Mouse (Mus musculus) forebrain, embryonic 13.5 days (tissue): ENCODE data around the gene Hnrnpl. TPM values are rescaled to one million over a fixed set of nuclear protein-coding genes. Genes with fewer than 3 reads are reported as not detected.

Experiments used
- ATAC-seq: fragments of 200-750 bp; cut with Nextera tagmentation; 2 replicates; pipeline ENCODE4 v1.8.0; 2017
- H3K27ac ChIP-seq: fragments of 300-500 bp; sonication (generic); 2 replicates; pipeline ENCODE4 v1.5.1; 2015; ENCODE audit warnings: inconsistent platforms, mild to moderate bottlenecking, moderate library complexity
- H3K27me3 ChIP-seq: fragments of 300-500 bp; sonication (generic); 2 replicates; pipeline ENCODE4 v1.6.1; 2015; ENCODE audit warnings: mild to moderate bottlenecking, inconsistent platforms
- H3K36me3 ChIP-seq: fragments of 300-500 bp; sonication (generic); 2 replicates; pipeline ENCODE4 v1.6.1; 2015; ENCODE audit warnings: mild to moderate bottlenecking, inconsistent platforms; ENCODE audit not compliant: poor library complexity, severe bottlenecking
- H3K4me1 ChIP-seq: fragments of 300-500 bp; sonication (generic); 2 replicates; pipeline ENCODE4 v1.6.1; 2015; ENCODE audit warnings: inconsistent platforms
- H3K4me2 ChIP-seq: fragments of 300-500 bp; sonication (generic); 2 replicates; pipeline ENCODE4 v1.6.1; 2015; ENCODE audit warnings: inconsistent platforms, mild to moderate bottlenecking, moderate library complexity
- H3K4me3 ChIP-seq: fragments of 300-500 bp; sonication (generic); 2 replicates; pipeline ENCODE4 v1.5.1; 2015; ENCODE audit warnings: mild to moderate bottlenecking, inconsistent platforms
- H3K9ac ChIP-seq: fragments of 300-500 bp; sonication (generic); 2 replicates; pipeline ENCODE4 v1.6.1; 2015; ENCODE audit warnings: mild to moderate bottlenecking, inconsistent platforms
- H3K9me3 ChIP-seq: fragments of 300-500 bp; sonication (generic); replicated peaks from 2 replicates; pipeline ENCODE4 v1.6.1; 2016; ENCODE audit warnings: inconsistent platforms
- WGBS: fragments of 180-500 bp; shearing (Covaris S2); methylation state at CpG from one replicate; pipeline ENCODE4 v1.1.7; 2015; 5-methylcytosine and 5-hydroxymethylcytosine counted together
- polyA plus RNA-seq: library from polyadenylated mRNA; unstranded; fragments of >200 nt; fragmentation: Nextera tagmentation; extraction: Ambion mirVana; gene quantifications from 2 replicates; pipeline ENCODE4 v1.2.1, GENCODE M21; 2015

Gene Hnrnpl
- polyA plus RNA-seq, 1 experiment from 2014 or later, result 282 TPM

DNA sequence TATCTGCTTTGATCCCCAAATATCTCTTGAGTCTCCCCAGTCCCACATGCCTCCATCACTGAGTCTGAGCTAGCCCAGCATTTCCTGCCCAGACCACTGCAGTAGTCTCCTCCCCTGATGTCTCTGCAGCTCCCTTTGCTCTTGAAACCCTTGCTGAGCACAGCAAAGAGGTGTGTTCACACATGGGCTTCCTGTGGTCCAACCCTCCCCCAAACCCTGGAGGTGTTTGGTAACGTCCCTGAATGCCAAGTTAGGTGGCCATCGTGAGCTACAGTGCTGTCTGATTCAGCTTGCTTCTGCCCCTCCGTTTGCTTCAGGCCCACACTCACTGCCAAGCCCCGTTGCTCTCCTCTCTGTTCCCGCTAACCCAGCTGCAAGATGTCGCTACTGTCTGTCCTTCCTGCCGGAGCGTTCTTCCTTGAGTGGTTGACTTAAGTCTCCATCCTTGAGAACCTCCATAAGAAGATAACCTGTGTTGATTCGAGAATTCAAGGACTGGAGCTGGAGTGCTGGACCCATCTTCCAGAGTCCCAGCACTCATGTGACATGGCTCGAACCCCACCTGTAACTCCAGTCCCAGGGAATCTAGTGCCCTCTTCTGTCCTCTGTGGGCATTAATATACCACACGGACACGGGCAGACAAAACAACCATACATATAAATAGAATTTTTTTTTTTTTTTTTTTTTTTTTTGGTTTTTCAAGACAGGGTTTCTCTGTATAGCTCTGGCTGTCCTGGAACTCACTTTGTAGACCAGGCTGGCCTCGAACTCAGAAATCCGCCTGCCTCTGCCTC is 15.8 kb upstream of the Hnrnpl start:
- no peaks in the 10 kb centered on the region; the same call in 1 of the 2 replicates for H3K27me3 ChIP-seq
- H3K27ac ChIP-seq, result no peak overlapping the region
- no peak overlapping the region for H3K4me2 ChIP-seq
- ATAC-seq, result no peak
- WGBS, result 86% methylated on average over 14 of the region's 14 CpGs
- H3K9ac ChIP-seq, result no peak overlapping the region
- 0 out of 2 replicates have a peak, but pooled peaks cover 6% of the 10 kb centered on the region for H3K4me1 ChIP-seq
- peaks cover 12% of the 10 kb centered on the region; the same call in 1 of the 2 replicates for H3K36me3 ChIP-seq
- H3K4me3 ChIP-seq, result no peak overlapping the region
- no peaks in the 10 kb centered on the region for H3K9me3 ChIP-seq

DNA sequence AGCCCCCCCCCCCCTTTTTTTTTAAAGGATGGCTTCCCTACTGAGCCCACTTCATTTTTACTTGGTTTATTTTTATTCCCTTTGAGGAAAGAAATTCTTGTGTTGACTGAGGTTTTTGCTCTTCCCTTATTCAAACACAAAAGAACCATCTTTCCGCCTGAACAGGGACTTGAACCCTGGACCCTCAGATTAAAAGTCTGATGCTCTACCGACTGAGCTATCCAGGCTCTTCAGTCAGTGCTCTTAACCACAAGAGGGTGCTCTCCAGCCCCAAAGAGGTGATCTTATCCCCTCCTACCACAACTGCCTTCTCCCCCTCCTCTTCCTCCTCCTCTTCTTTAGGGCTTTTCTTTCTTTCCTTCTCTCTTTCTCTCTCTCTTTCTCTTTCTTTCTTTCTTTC is 14.5 kb upstream of the Hnrnpl start:
- Histone ChIP-seq H3K36me3 (peaks cover under 1% of the 10 kb centered on the region; the same call in 1 of the 2 replicates), H3K9ac (no peak overlapping the region), H3K4me1 (0 out of 2 replicates have a peak, but pooled peaks cover 6% of the 10 kb centered on the region), H3K9me3 (no peaks in the 10 kb centered on the region), H3K27me3 (no peaks in the 10 kb centered on the region; the same call in 1 of the 2 replicates), H3K4me3 (no peak overlapping the region), H3K27ac (no peak overlapping the region), H3K4me2 (no peak overlapping the region)
- 44% methylated on average over 2 of the region's 2 CpGs for WGBS
- no peak for ATAC-seq

DNA sequence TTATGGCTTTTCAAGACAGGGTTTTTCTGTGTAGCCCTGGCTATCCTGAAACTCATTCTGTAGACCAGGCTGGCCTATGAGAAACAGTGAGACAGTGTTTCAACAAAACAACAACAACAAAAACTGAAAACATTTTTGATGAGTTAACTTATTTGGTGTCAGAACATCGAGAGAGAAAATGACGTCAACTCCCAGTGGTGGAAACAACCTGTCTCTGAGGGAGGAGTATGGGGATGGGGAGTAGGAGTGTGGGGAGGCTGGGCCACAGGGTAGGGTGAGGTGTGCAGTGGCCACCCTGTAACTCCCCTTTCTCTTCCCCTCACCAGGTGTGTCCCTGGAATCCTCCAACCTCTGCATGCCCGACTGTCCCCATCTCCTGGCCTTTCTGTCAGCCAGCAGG is 13.8 kb upstream of the Hnrnpl start:
- Histone ChIP-seq H3K9me3 (no peaks in the 10 kb centered on the region), H3K27me3 (no peaks in the 10 kb centered on the region; the same call in 1 of the 2 replicates), H3K4me3 (no peak overlapping the region), H3K4me2 (no peak overlapping the region), H3K27ac (no peak overlapping the region), H3K36me3 (no peaks in the 10 kb centered on the region), H3K9ac (no peak overlapping the region), H3K4me1 (0 out of 2 replicates have a peak, but pooled peaks cover 6% of the 10 kb centered on the region)
- no peak for ATAC-seq
- 94% methylated on average over 3 of the region's 3 CpGs for WGBS

DNA sequence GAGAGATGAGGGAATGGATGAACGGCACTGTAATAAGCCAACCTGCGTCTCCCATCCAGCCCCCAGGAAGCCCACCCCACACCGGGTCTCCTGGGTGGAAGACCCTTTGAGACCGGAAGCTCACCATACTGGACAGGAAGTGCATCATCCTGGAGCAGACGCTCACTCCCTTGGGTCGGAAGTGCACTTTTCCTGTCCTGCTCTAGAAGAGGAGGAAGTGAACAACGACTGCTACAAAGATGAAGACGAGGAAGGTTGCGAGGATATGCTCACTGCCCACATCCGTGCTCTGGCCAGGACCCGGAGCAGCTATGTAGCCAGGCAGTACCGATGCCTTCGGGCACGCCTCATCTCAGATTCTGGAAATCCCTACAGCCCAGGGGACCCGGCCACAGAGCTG is 12.5 kb upstream of the Hnrnpl start:
- H3K4me2 ChIP-seq, result no peak overlapping the region
- no peak overlapping the region for H3K27ac ChIP-seq
- H3K36me3 ChIP-seq, result no peaks in the 10 kb centered on the region
- no peak overlapping the region for H3K9ac ChIP-seq
- no peak for ATAC-seq
- 83% methylated on average over 15 of the region's 15 CpGs for WGBS
- H3K9me3 ChIP-seq, result no peaks in the 10 kb centered on the region
- no peaks in the 10 kb centered on the region; the same call in 1 of the 2 replicates for H3K27me3 ChIP-seq
- no peak overlapping the region for H3K4me3 ChIP-seq
- H3K4me1 ChIP-seq, result 0 out of 2 replicates have a peak, but pooled peaks cover 6% of the 10 kb centered on the region

- H3K4me2 ChIP-seq, result peak overlapping the region; percentile 51
- no peaks in the 10 kb centered on the region; the same call in 1 of the 2 replicates for H3K27me3 ChIP-seq
- no peaks in the 10 kb centered on the region for H3K36me3 ChIP-seq
- H3K4me1 ChIP-seq, result peaks cover 7% of the 10 kb centered on the region
- peak overlapping the region; percentile 58 for H3K9ac ChIP-seq
- peak overlapping the region; percentile 9 for H3K4me3 ChIP-seq
- ATAC-seq, result peak; percentile 72
- H3K9me3 ChIP-seq, result no peaks in the 10 kb centered on the region
- WGBS, result 15% methylated on average over 32 of the region's 32 CpGs
- H3K27ac ChIP-seq, result no peak overlapping the region
These were observed 11.8 kb upstream of the Hnrnpl start for GRCm38 (mm10) chr7:28796562-28796975.

GRCm38 (mm10) chr7:28799994-28800393 is 8.3 kb upstream of the Hnrnpl start:
- no peaks in the 10 kb centered on the region for H3K9me3 ChIP-seq
- H3K27ac ChIP-seq, result no peak overlapping the region
- H3K4me3 ChIP-seq, result no peak overlapping the region
- peaks cover 29% of the 10 kb centered on the region for H3K4me1 ChIP-seq
- no peak overlapping the region for H3K9ac ChIP-seq
- 96% methylated on average over 9 of the region's 9 CpGs for WGBS
- H3K36me3 ChIP-seq, result no peaks in the 10 kb centered on the region
- no peaks in the 10 kb centered on the region; the same call in 1 of the 2 replicates for H3K27me3 ChIP-seq
- ATAC-seq, result no peak
- no peak overlapping the region for H3K4me2 ChIP-seq

DNA sequence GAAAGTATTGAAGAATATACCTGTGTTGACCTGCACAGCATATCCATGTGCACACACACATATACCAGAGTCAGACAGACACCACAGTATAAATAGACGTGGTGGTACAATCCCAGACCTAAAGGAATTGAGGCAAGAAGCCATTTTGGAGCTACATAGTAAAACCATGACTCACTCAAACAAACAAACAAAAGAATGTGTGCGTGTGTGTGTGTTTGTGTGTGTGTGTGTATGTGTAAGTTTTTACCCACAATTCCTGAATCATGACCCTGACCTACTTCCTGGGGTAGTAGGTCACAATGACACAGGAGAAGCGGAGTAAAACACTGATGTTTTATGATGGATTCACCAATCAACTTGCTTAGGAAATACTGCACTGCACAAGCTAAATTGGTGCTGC is 6.9 kb upstream of the Hnrnpl start:
- 75% methylated on average over 3 of the region's 3 CpGs for WGBS
- no peak for ATAC-seq
- H3K27me3 ChIP-seq, result no peaks in the 10 kb centered on the region
- H3K4me3 ChIP-seq, result no peak overlapping the region
- no peak overlapping the region for H3K9ac ChIP-seq
- peak overlapping the region; percentile 59; the same call in 1 of the 2 replicates for H3K27ac ChIP-seq
- H3K4me2 ChIP-seq, result no peak overlapping the region
- peaks cover 28% of the 10 kb centered on the region for H3K4me1 ChIP-seq
- no peaks in the 10 kb centered on the region for H3K36me3 ChIP-seq
- H3K9me3 ChIP-seq, result no peaks in the 10 kb centered on the region

DNA sequence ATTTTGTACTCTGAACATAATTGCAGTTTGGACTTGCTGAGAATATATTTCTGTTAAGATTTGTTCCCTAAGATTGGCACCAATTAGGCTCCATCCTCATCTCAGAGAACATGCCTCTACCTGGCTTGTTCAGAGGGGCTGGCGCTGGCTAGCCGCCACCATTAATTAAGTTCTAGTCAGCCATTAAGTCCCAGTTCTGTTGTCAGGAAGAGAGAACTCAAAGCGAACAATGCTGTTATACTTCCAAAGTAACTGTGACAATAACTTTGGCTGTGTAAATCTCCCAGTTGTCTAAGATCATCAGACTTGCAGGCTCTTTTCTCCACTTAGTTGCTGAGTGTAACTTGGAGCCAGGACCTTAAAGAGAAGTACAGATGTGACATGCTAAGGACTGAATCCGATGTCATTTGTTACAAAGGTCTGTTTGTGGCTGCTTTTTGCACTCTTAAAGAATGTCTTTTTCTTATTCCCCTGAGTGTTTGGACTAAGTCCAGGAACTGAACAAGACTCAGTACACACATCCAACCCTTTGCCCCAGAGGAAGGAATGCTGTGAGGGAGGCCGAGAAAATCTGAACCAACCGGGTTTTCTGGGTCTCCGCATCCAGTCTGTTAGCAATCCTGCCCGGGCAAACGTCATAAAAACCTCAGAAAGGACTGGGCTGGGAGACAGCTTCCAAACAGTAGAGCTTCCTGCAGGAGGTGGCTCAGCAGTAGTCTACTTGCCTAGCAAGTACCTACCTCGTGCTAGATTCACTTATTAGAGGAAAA is 6.3 kb upstream of the Hnrnpl start:
- H3K27ac ChIP-seq, result peak overlapping the region; percentile 59
- peak overlapping the region; percentile 33 for H3K4me2 ChIP-seq
- H3K4me3 ChIP-seq, result no peak overlapping the region
- no peak for ATAC-seq
- peaks cover 23% of the 10 kb centered on the region for H3K4me1 ChIP-seq
- 17% methylated on average over 10 of the region's 10 CpGs for WGBS
- peak overlapping the region; percentile 26; the same call in 1 of the 2 replicates for H3K9ac ChIP-seq
- H3K9me3 ChIP-seq, result no peaks in the 10 kb centered on the region
- no peaks in the 10 kb centered on the region for H3K36me3 ChIP-seq
- no peaks in the 10 kb centered on the region for H3K27me3 ChIP-seq

- Histone ChIP-seq H3K9me3 (no peaks in the 10 kb centered on the region), H3K4me1 (peaks cover 28% of the 10 kb centered on the region), H3K4me2 (peak overlapping the region; percentile 33), H3K36me3 (no peaks in the 10 kb centered on the region), H3K9ac (peak overlapping the region; percentile 46; the same call in 1 of the 2 replicates), H3K27me3 (no peaks in the 10 kb centered on the region), H3K27ac (peak overlapping the region; percentile 59), H3K4me3 (no peak overlapping the region)
- ATAC-seq, result no peak
- WGBS, result 6% methylated on average over 10 of the region's 10 CpGs
These were observed 5.3 kb upstream of the Hnrnpl start for GRCm38 (mm10) chr7:28802846-28803588.

DNA sequence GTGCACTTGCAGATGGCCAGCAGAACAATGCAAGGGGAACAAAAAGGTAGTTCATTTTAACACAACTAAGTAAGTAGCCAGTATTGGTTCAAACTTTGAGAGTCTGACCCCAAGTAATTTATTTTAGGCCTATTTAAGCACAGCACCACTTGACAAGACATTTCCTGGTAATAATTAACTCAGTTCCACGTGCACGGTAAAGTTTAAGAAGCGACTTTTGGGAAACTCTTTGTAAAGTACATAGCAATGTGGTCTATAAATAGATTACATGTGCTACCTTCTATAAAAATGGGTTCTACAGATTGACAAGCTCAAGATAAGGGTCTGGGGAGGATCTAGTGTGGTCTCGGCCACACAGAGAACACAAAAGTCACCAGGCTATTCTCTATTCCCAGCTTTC is 4.6 kb upstream of the Hnrnpl start:
- Histone ChIP-seq H3K4me3 (no peak overlapping the region), H3K9me3 (no peaks in the 10 kb centered on the region), H3K9ac (no peak overlapping the region), H3K27ac (no peak overlapping the region), H3K4me1 (peaks cover 32% of the 10 kb centered on the region), H3K36me3 (no peaks in the 10 kb centered on the region), H3K27me3 (no peaks in the 10 kb centered on the region), H3K4me2 (no peak overlapping the region)
- WGBS, result 82% methylated on average over 4 of the region's 4 CpGs
- no peak for ATAC-seq

DNA sequence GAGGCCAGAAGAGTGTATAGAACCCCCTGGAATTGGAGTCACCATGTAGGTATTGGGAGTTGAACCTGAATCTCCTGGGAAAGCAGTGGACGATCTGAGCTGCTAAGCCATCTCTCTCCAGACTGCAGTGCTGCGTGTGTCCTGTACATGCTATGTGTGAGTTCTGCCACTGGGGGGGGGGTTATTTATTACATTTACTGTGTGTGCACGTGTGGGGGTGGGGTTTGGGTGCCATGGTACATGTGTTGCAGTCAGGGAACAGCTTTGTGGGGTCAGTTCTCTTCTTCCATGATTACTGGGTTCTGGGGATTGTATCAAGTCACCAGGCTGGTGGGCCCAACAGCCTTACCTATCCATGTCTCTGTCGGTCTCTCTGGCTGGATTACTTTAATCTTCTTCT is 1.5 kb upstream of the Hnrnpl start:
- ATAC-seq, result no peak
- H3K27me3 ChIP-seq, result no peaks in the 10 kb centered on the region
- H3K36me3 ChIP-seq, result no peaks in the 10 kb centered on the region
- H3K4me3 ChIP-seq, result no peak overlapping the region
- H3K9ac ChIP-seq, result no peak overlapping the region
- H3K4me1 ChIP-seq, result peaks cover 30% of the 10 kb centered on the region
- no peaks in the 10 kb centered on the region for H3K9me3 ChIP-seq
- no peak overlapping the region for H3K4me2 ChIP-seq
- H3K27ac ChIP-seq, result no peak overlapping the region
- 80% methylated on average over 4 of the region's 4 CpGs for WGBS
